Mouse (Mus musculus) ovary, adult 18-20 months (tissue): Measurements from ENCODE around the gene Cacna1d.

ENCODE experiments used
- DNase-seq: peaks from one replicate; pipeline ENCODE4 v3.0.0; 2022; ENCODE audit warnings: low spot score, mixed read lengths

Cacna1d gene

DNA sequence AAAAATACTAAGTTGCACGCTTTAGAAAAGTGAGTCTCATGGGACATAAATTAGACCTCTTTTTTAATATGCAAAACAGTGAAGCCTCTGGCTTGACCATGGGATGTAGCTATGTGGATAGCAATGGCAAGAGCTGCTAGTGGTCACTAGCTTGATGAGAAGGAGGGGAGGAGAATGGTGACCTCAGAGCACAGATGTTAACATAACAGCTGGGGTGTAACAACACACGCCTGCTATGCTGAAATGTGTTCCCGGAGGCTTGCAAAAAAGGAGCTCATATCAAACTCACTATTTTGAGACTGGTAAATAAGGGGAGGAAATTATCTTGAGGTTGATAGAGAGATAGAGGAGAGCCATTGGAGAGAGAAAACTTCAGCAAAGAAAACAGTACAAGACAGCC is 32.4 kb downstream of the Cacna1d start:
- no peak for DNase-seq

DNA sequence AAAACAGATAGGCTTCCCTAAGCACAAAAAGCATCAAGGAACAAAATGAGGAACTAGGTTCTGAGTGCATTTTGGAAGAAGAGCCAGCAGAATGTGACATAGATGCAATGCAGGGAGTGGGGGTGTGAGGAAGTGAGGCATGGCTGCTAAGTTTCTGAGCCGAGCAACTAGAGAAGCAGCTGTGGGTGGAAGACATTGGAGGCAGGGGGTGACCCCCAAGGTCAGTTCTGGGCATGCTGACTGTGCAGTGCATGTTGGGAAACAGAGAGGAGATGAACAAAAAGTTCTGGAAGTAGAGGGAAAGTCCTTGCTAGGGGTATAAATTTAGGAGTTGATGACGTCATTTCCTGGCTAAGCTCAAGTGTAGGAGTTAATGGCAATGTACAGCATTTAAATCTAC is 33.4 kb downstream of the Cacna1d start:
- DNase-seq, result no peak

DNA sequence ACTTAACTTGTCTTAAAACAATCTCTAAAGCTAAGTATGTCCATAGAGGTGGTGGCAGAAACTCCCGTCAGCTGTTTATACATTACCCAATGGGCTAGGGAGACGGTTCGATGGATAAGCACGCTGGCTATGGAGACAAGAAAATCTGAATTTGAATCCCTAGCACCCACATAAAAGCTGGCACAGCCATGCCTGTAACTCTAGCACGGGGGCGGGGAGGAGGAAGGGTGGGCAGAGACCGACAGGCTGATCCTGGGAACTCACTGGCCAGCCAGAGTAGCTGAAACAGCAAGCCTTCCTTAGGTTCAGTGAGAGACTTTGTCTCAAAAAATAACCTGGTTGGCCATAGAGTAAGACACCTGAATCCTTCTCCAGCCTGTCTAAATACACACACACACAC is 33.8 kb downstream of the Cacna1d start:
- DNase-seq, result no peak

DNA sequence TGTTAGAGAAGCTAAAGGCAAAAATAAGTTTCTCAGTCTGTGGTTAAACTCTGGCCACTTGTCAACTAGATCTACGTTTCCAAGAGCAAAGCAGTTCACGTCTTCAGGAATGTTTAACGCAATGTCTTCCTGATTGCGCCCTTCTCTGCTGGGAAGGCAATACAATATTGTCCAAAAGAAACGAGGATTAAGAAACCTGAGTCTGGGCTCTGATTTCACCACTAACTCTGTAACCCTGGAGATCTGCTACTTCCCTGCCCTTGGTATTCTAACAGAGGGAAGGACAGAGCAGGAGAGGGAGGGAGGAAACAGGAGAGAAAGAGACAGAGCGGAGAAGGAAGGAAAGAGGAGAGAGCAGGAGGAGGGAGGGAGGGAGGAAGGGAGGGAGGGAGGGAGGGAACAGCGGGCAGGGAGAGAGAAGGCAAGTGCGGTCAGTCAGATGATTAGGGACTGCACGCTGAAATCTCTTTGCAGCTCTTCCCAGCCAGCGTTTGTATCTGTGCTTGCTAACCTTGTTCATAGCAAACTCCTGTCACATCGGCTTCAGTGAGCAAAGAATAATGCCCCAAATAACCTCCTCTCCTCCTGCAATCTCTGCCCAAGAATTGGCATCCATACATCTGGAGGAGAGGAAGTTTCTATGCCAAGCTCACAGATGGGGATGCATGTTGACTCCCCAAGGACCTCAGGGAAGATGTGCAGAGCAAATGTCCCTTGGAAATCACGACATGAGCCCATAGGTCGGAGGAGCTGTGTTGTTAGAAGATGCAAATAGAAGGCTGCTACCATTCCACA is 35.3 kb downstream of the Cacna1d start:
- no peak for DNase-seq

DNA sequence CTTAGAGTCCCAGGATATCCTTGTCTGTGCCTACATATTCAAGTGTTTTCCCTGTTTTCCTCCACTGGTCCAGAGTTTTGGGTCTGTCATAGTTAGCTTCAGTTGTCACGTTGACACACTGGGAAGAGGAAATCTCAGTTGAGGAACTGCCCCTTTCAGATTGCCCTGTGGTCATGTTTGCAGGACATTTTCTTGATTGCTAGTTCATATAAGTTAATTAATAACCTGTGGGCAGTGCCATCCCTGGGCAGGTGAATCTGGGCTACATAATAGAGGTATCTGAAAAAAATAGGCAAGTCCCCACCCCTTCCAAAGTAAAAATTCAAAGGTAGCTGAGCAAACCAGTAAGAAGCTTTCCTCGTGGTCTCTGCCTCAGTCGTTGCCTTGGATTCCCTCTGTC is 51.3 kb downstream of the Cacna1d start:
- DNase-seq, result no peak

DNA sequence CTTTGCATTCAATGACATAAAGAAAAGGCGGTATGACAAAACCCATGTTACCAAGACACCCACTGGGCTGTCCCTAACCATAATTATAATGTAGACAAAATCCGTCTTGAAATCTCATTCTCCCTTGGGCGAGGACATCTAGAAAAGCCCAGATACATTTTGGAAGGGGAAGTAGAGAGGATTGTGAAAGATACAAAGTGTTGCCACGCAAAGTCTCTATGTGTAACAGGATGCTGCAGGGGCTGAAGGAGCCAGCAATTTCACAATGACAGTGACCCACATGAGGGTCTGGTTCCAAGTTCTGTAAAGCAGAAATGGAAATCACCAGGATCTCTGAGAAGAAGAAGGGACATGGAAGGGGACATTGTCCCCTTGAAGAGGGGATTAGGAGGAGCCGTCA is 55.9 kb downstream of the Cacna1d start:
- DNase-seq, result no peak

DNA sequence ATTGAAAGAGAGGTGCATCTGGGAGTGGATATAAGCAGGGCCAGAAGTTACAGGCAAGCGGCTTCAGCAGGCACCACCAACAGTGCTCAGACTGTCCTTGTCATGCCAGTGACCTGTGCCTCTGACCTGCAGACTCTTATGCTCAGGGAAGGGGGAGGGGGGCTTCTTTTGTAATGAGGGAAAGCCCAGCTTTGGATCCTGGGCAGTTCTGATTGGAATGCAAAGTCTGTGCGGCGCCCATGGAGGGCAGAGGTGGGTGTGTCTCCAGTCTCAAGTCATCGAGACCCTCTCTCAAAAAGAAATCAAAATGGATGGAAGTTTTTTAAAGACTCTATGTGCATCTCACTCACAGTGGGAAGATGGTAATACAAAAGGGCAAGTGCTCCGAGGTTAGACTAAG is 60.8 kb downstream of the Cacna1d start:
- DNase-seq, result no peak

DNA sequence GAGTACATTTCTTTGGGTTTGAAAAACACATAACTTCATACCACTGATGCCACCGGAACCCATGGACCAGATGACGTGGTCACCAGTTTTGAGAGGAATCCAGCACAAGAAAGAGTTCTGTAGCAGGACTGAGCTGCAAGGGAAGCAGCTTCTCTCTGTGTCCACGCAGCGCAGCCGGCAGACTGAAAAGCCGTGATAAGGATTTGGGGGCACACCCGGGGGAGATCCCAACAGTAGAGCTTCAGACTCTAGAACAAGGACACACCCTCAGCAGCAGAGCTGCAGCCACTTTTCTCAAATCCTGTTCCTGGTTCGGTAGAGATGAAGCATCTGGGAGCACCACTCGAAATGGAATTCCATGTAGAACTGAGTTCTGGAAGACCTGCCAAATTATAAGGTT is 61.2 kb downstream of the Cacna1d start:
- no peak for DNase-seq

DNA sequence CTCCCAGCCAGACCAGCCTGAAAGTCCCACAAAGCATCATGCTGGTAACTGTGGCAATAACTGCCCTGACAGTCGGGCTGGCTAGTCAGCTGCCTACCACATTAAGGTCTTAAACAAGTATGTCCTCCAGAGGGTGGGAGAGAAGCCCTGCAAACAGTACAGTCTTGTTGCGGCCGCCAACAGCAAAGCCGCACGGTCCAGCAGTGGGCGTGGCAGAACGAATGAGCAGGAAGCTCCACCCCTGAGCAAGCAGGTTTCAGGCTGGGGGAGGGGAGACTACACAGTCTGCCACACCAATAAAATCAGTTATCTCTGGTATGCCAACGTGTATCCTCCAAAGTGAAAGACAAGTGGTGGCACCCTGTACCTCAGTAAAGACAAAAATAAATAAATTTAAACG is 61.6 kb downstream of the Cacna1d start:
- DNase-seq, result no peak

DNA sequence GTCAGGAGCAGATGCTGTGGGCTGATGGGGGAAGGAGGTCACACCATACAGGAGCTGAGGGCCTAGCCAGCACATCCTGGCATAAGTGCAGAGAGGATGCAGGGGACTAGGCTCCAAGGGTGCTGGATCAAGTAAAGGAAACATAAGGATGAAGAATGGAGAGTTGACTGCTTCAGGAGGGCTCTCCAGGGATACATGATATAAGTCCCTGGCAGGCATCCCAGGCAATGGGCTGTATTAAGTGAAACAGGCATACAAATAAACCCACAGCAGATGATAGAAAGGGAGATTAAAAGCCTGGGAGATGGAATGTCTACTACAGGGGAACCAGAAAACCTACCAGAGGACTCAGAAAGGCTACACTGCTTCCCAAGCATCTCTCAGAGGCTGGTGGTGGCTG is 62.5 kb downstream of the Cacna1d start:
- no peak for DNase-seq

DNA sequence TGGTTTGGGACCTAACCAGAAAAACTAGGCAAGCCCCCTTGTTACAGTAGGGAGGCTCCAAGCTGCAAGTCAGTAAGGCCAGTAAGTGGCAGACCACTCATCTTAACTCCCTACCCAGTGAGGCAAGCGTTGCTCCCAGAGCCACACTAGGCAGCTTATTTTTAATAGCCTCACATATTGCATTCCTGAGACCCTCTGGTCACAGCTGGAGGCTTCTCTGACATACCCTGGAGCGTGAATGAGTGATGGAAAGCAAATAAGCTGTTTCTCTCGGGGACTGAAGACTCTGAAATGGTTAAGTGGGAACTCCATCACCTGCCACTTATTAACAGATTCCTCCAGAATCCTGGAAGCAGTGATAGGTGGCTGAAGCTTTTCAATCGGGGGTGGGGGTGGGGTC is 65.4 kb downstream of the Cacna1d start:
- no peak for DNase-seq

DNA sequence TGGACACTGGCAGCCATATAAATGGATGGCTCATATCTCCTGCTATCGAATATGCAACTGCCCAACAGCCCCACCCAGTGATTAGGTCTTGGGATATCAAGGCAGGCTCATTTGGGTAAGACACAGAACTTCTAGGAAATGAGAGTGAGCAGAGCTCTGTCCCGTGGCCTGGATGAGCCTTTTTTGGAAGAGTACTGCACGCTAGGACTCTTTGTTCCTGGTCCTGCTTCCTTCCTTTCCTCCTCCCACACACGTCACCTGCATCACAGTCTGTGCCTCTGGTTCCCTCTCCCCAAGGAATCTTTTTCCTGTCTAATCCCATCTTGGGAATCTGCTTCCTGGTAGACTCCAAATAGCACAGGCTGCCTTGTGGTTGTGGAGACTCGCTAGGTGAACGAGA is 66.1 kb downstream of the Cacna1d start:
- DNase-seq, result no peak

DNA sequence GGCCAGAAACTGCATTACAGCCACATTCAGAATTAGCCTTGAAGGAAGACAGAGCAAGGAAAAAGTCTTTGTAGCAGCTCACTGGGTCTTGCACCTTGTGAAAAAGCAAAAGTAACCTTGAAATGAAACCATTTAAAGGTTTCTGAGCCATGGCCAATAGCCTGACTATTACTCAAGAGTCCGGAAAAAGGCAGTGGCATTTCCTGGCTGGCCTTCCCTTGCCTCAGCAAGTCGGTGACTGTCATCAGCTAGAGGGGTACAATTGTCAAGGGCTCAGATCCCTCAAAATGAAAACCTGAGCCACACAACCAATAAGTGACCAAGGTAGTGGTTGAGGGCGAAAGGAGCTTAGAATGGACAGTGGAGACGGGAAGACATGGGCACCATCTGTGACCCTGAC is 66.6 kb downstream of the Cacna1d start:
- no peak for DNase-seq

DNA sequence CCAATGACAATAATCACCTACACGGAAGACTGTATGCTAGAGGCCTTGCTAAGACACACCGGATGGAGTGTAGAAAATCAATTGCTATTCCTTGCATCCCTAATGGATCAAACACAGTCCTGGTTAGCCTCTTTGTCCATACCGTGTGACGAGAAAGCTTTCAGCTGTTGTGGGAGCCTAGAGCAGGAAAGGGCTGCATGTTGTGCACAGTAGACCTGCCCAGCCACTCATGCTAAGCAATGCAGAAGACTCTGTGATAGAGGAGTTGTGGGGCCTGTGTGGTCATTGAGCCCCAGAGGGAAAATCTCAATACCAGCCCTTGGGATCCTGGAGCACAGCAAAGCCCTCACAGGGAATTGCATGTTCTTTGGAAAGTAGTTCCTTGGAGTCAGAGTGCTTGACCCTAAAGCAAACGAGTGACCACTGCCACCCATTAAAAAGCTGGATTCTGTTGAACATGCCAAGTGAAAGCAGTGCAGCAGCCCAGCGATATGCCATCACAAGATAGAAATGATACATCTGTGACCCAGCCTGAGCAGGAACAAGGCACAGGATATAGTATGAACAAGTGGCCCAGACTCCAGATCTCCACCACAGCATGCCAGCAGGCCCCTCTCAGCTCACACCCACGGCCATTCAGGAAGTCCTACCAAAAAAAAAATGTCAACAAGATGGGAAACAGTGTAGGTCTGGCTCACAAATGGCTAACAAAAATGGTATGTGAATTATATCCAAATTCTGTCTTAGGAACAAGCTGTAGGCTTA is 68.7 kb downstream of the Cacna1d start:
- no peak for DNase-seq

DNA sequence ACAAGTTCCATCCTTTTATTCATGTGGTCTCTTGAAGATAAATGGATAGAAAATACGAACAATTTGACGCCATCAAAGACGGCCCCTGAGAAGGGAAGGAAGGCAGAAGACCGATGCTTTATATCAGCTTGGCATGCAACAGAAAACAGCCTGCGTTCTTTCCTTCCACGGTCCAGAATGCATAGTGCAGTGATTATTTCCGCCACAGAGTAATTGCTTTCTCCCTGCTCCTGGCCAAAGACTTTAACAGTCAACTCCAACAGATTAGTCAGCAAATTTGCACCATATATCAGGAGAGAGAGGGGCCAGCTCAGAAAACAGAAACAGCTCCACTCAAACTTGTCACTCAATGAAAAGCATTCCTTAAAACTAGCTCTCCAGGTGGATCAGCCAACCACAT is 71.8 kb downstream of the Cacna1d start:
- DNase-seq, result no peak

DNA sequence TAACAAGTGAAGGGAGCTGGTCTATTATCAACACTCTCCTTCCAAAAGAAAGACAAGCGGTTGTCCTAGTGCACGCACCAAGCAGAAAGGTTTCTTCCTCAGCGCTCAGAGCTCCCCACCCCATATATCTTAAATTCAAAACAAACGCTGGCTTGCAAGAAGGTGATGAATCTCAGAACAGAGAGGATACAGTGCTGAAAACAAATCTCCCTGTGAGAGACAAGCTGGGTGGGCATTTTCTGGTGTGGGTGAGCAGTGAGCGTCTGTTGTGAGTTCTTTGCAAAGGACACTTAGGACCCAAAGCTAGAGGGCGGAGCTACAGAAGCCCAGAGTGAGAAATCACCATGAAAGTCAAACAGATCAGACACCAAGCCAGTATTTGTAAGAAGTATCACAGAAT is 72.2 kb downstream of the Cacna1d start:
- no peak for DNase-seq

DNA sequence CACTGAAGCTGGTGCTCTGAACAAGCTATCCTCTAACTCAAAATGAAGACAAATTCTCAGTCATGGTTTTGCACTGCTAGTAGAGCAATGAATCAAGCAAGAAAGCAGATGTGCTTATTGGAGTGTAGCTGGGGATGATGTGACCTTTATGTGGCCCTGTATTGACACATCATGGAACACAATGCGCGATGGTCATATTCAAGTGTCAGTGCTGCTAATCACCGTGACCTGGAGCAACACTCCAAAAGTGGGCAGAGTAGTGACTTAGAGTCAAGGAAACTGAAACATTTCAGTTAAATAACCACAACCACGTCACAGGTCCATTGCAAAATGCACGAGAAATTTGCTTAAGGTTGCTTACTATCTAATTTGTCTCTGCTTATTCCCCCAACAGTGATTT is 75.4 kb downstream of the Cacna1d start:
- DNase-seq, result no peak

DNA sequence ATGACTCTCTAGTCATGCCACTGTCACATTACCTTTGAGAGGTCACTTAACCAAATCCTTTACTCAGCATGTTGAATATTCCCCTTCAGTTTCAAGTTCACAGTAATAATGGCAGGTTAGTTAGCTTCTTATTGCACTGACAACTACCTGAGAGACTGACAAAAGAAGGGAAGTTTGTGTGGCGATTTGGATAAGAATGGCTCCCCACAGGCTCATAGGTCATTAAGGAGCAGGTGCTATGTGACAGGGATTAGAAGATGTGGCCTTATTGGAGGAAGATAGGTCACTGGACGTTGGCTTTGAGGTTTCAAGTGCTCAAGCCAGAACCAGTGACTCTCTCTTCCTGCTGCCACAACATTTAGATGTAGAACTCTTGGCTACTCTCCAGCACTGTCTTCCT is 77.1 kb downstream of the Cacna1d start:
- no peak for DNase-seq

DNA sequence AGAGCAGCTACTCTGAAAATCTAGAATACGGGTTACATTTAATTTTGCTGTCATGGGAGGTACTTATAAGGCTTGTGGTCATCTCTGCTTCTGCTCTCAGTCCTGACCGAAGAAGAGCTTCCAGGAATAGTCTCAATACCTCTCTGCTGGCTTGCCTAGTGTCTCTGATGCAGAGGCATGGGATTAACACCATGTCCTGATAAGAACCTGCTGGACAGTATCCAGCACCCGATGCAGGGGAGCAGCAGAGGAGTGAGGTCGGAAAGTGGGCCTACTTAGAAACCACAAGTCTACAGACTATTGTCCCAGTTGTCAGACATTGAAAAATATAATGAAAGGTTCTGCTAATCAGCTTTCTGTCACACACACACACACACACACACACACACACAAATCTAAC is 81.9 kb downstream of the Cacna1d start:
- DNase-seq, result no peak

DNA sequence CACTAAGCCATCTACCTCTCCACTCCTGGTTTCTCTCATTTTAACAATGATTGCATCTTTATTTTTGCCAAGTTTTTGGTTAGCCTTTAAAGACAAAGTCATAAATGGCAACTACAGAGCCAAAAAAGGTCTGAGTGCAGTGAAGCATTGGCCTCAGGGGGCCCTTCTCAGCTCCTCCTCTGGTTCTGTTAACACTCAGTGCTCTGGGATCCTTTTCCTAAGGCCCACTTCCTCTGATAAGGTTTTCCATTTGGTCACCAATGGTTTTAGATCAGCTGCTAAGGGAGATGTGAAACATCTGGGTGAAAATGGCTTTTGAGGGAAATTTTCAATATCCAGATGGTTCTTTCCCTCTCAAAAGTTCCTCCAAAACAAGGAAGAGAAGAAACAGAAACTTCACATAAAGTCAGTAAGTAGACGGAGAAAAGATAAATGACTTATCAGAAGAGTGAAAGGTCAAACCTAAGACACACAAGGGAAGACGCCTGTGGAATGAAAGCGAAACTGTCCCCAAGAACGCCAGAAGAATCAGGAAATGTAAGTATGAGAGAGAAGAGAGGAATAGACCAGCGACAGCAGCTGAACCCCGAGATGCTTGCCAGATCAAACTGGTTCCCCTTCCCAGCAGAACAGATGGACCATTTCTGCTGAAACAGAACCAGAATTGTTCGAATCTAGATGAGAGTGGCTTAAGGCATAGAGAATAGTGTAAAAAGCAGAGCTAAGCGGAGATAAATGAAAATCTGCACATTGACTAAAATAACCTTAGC is 85.6 kb downstream of the Cacna1d start:
- no peak for DNase-seq

DNA sequence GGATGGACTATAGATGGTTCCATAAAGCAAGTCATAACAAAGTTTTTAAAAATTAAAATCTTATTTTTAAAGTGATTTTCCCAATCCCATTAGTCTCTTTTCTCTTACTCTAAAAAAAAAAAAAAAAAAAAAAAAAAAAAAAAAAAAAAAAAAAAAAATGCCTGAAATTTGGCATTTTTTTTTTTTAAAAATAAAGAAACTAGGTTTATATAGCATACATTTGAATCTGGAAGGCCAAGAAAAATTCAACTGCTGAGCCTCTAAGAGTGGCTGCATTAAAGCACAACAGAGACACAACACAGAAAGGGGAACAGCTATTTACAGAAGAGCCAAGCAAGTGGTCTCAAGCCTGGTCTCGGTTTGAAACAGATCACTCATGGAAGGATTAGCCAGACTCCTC is 112.9 kb downstream of the Cacna1d start:
- DNase-seq, result no peak

DNA sequence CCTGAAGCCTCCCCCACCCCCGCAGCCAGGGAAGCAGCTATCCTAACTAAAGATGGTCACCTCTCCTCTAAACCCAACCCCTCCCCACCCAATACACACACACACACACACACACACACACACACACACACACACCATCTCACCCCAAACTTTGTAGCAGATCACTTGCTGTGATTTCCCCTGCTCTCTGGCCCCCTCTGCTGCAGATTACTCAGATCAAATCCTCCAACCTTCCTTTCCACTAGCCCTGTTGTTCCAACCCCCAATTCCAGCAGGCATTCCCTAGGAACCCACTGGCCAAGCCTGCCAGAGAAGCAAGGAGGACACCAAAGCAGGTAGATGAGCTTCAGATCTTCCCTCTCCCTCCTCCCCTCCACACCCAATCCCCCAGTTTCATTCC is 118.4 kb downstream of the Cacna1d start:
- DNase-seq, result no peak

DNA sequence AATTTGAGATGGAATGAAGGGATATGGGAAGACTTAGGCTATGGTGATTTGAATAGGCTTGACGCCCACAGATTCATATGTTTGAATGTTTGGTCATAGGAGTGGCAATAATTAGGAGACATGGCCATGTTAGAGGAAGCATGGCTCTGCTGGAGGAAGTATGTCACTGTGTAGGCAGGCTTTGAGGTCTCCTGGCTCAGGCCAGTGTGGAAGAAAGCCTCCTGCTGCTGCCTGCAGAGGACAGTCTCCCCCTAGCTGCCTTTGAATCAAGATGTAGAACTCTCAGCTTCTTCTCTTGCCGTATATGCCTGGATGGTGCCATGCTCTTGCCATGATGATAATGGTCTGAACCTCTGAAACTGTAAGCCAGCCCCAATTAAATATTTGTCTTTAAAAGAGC is 120.2 kb downstream of the Cacna1d start:
- DNase-seq, result no peak
